Mouse (Mus musculus) embryo, embryonic 9.5 days (tissue): Measurements from ENCODE around the gene Ccdc34.
A peak's percentile ranks its signal among the peaks of the same experiment; 100 is the strongest.
"Not testable (repeated sequence)": the region's sequence is repeated elsewhere in the genome, so short reads cannot be mapped to it uniquely, and the experiment has no call there.

Experiments
- DNase-seq: peaks from one replicate; pipeline ENCODE4 v3.0.0-alpha.2; 2017; ENCODE audit errors: extremely low spot score

The Ccdc34 gene

DNA sequence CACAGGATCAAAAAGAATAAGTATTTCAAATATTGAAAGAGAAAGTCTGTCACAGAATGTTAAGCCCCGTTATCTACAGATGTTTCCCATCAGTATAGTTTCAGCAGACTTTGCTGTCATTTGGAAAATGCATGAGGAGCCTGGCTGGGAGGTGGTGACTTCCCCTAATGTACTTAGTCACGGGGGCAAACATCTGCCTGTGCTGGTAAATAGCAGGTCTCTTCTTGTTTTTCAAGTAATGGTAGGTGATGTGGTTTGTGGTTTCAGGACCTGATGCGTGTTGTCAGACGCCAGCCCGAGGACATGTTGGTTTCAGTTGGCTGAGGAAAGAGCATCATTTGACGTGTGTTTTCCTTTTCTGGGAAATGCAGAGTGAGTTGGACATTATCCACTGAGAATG lies 62.9 kb downstream of the Ccdc34 start:
- DNase-seq, result no peak

- no peak for DNase-seq
Measured at GRCm38 (mm10) chr2:110082975-110083374, 65.4 kb downstream of the Ccdc34 start.

- DNase-seq, result peak; percentile 49
Measured at GRCm38 (mm10) chr2:110085701-110086143, 68.1 kb downstream of the Ccdc34 start.

- no peak for DNase-seq
Measured at GRCm38 (mm10) chr2:110114133-110114532, 96.5 kb downstream of the Ccdc34 start.

DNA sequence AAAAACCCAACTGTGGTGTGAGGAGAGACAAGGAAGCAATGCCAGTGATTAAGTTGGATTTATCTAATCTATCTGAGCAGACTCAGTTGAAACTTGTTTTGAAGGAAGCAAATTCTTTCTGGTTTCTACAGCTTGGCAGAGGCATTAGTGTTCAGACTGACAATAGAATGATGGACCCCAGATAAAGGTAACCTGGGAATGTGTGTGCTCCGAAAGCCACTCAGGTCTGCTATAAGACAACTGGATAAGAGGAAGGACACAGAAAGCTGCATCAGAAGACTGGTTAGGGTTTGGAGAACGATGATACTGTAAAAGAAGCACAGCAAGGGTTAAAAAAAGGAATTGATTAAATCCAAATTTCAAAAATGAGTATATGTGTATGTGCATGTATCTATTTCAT lies 111.8 kb downstream of the Ccdc34 start:
- DNase-seq, result no peak

GRCm38 (mm10) chr2:110131573-110131972 lies 114.0 kb downstream of the Ccdc34 start:
- no peak for DNase-seq

- no peak for DNase-seq
Measured at GRCm38 (mm10) chr2:110133356-110134115, 115.9 kb downstream of the Ccdc34 start.

DNA sequence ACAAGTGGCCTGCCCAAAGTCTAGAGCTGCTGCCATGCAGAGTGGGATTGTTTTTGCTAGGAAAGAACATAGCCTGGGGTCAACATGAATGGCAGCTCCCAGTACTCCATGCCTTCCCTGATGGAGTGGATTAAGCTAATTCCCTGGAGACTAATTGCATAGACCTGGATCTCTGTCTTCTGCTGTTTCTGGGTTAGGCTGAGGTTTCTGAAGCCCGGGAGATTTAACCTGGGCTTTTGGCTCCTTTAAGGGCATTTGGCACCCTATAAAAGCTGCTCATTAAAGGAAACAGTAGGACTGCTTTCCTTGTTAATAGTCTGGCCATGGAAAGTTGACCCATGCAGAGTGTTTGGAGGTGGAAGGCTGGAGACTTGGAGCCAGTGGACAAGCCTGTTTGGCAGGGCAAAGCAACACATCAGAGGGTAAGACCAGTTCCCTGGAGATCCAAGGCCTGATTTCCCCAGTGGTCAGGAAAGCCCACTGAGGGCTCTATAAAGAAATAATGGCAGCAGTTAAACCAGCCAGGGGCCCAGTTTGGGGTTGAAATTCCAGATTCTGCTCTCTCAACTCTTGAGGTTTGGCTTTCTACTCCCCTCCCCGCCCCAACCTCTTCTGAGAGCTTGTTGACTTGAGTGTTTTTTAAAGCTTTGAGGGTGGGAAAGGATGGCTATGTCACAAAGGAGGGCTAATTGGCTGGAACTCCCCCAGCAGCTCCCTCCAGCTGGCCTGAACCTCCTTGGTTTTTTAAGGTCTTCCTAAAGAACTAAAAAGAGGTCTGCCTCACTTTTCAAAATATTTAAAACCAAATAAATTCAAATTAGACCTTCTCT lies 117.4 kb downstream of the Ccdc34 start:
- DNase-seq, result no peak

DNA sequence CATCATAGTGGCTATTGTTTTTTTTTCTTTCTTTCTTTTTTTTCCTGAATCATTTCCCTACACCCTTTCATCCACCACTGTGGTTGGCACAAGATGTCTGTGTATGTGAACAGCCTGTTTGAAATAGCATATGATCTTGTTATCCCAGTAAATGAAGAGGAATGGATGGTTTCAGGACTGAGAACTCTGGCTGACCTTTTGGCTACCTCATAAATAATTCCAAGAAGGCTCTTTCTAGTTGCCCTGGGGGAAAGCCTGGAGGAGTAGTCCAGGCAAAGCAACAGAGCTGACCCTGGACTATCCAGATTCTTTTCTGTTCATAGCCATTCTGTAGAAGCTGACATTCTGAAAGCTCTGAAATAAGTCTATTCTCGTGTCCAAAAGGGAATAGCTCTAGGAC lies 119.7 kb downstream of the Ccdc34 start:
- DNase-seq, result no peak

- no peak for DNase-seq
Measured at GRCm38 (mm10) chr2:110138096-110138495, 120.5 kb downstream of the Ccdc34 start.

- not testable (repeated sequence) for DNase-seq
Measured at GRCm38 (mm10) chr2:110147980-110148379, 130.4 kb downstream of the Ccdc34 start.

DNA sequence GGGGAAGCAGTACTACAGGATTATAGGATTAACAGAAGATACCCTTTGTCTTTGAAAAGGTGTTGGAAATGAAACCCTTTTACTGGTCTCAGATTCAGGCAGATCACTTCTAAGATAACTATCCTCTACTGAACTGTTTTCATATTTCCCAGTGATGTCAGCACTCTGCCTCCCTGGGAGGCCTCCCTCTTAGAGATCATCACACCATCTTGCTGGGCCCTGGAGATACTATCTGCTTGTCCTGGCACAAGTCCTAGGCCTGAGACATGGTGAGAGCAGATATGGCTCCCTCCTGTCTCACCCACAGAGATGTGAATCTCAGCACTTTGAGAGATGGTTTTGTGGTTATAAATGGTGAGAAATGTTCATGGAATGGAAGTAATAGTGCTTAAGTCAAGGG lies 131.6 kb downstream of the Ccdc34 start:
- no peak for DNase-seq

GRCm38 (mm10) chr2:110156321-110156720 lies 138.7 kb downstream of the Ccdc34 start:
- DNase-seq, result no peak

- DNase-seq, result no peak
Measured at GRCm38 (mm10) chr2:110165003-110165402, 147.4 kb downstream of the Ccdc34 start.

DNA sequence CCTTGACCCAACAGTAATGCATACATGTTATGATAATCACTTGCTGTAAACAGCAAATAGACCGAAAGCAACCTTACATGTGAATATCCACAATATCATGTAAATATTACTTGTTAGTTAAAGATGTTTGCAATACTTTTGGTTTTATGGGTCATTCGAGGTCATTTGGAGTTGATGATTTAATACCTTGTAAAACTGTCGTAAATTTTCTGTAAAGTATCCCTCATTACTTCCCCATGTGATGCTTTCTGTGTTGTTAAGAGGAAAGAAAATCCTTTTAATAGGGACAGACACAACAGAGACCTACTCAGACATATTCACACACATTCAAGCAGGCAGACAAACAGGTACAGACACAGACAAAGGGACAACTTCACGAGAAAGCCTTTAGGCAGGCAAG lies 150.1 kb downstream of the Ccdc34 start:
- DNase-seq, result no peak

- no peak for DNase-seq
Measured at GRCm38 (mm10) chr2:110168361-110168760, 150.7 kb downstream of the Ccdc34 start.

DNA sequence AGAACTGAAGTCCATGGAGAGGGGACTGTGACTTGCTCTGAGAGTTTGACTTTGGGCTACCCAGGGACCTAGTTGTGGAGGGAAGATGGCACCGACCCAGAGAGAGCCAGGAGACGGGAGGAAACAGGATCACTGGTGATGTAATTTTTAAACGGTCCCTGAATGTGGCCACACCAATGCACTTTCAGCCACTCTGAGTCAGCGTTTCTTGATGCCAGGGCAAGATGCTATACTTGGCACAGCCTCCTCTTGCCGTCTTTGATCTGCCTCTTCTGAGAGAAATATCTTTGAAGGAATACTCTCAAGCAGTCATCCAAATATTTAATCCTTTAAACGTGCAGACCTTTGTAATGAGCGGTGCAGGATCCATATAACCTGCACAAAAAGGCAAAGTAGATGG lies 154.8 kb downstream of the Ccdc34 start:
- no peak for DNase-seq

GRCm38 (mm10) chr2:110173818-110174247 lies 156.2 kb downstream of the Ccdc34 start:
- DNase-seq, result no peak

DNA sequence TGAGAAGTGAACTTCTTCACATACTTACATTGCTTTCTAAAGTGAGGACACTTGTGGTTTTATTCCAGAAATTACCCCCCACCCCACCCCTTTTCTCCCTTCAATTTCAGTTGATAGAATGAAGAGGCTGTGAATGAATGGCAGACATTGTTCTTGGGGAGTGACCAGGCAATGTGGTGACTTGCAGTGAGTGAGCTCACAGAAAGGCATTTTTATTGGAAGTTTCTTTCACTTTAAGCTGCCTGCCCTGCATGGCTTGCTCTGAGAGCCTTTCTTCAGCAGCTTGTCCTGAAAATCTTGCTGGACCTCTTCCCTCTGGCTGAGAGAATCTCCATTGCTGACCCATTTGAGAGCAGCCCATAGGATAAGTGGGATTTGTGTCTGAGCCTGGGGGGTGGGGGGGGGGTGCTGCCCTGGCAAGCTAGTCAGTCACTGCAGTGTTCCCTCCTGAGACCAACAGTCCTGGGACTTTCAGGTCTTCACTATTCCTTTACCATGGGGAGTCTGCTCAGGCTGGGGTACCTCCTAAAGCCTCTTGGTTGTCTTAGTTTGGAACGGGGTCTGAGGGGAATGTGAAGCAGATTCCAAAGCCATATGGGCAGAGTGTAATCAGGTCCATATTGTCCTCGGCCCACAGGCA lies 159.3 kb downstream of the Ccdc34 start:
- no peak for DNase-seq

GRCm38 (mm10) chr2:110177406-110177805 lies 159.8 kb downstream of the Ccdc34 start:
- no peak for DNase-seq

DNA sequence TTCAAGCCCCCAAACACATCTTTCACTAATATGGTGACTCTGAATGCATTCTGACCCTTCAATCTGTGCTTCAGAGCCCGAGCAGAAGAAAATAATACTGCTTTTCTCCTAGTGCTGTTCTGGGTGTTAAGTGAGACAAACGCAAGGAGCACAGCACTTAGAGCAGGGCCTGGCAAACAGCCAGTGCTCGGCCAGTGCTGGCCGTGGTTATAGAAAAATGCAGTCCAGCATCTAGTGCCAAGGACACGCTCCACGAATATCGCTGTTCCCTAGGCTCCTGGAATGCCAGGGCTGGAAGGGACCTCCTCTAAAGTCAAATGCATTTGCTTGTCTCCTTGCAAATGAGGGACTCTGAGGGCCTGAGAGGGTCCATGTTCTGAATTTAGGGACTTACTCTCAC lies 160.3 kb downstream of the Ccdc34 start:
- DNase-seq, result no peak

- peak; percentile 55 for DNase-seq
Measured at GRCm38 (mm10) chr2:110179669-110180315, 162.2 kb downstream of the Ccdc34 start.
